ENCODE assay signal across 8 mouse cellular contexts in genomic region chr10:84756435-84757095, GRCm38 (mm10). TPM values are rescaled to one million over a fixed set of nuclear protein-coding genes. Genes with fewer than 3 reads are reported as not detected.
A peak's percentile ranks its signal among the peaks of the same experiment; 100 is the strongest.
DNase-seq lines count a peak whose midpoint lies in the region; ATAC-seq and TF ChIP-seq lines count a peak whose summit lies in the region.

No protein-coding gene starts in this region.

- peaks cover 99% of the 10 kb centered on the region for H3K27me3 ChIP-seq in lung, embryonic 14.5 days (ENCODE audit: insufficient read depth, low read length)
- H3K27me3 ChIP-seq in embryonic facial prominence, embryonic 13.5 days, result peaks cover 99% of the 10 kb centered on the region
- H3K27me3 ChIP-seq in intestine, embryonic 15.5 days (replicated peaks), result peaks cover 88% of the 10 kb centered on the region
- H3K27me3 ChIP-seq in neural tube, embryonic 13.5 days, result peaks cover 77% of the 10 kb centered on the region
- H3K27me3 ChIP-seq in thymus, adult 2 months (ENCODE audit: control insufficient read depth, insufficient read depth, low read length), result peaks cover 32% of the 10 kb centered on the region

- H3K9ac ChIP-seq in lung, embryonic 14.5 days, result no peak overlapping the region
- 0 out of 2 replicates have a peak overlapping the region, but pooled peaks have one; percentile 22 for H3K9ac ChIP-seq in embryonic facial prominence, embryonic 13.5 days
- H3K9ac ChIP-seq in intestine, embryonic 15.5 days, result no peak overlapping the region
- peak overlapping the region; percentile 73 for H3K9ac ChIP-seq in neural tube, embryonic 13.5 days

- no peak for TF ChIP-seq POLR2A in thymus, adult 2 months (IDR thresholded peaks at IDR 0.05; ENCODE audit: control insufficient read depth, extremely low read depth, insufficient read depth, low read length, poor library complexity)

- peak; percentile 69 for DNase-seq in lung, embryonic 14.5 days
- DNase-seq in lung, postnatal 4 days, result no peak
- DNase-seq in testis, postnatal 10 days (ENCODE audit: low spot score), result no peak
- DNase-seq in thymus, adult 2 months, result no peak
- no peak for DNase-seq in cerebellum, adult 9-10 months

- no peaks in the 10 kb centered on the region for H3K36me3 ChIP-seq in lung, embryonic 14.5 days (ENCODE audit: insufficient read depth)
- no peaks in the 10 kb centered on the region for H3K36me3 ChIP-seq in embryonic facial prominence, embryonic 13.5 days
- H3K36me3 ChIP-seq in intestine, embryonic 15.5 days, result no peaks in the 10 kb centered on the region
- no peaks in the 10 kb centered on the region for H3K36me3 ChIP-seq in neural tube, embryonic 13.5 days
- H3K36me3 ChIP-seq in thymus, adult 2 months (ENCODE audit: control insufficient read depth, insufficient read depth, low read length), result no peaks in the 10 kb centered on the region

- H3K4me1 ChIP-seq in lung, embryonic 14.5 days (ENCODE audit: insufficient read depth), result no peaks in the 10 kb centered on the region
- H3K4me1 ChIP-seq in embryonic facial prominence, embryonic 13.5 days, result peaks cover 48% of the 10 kb centered on the region
- peaks cover 48% of the 10 kb centered on the region for H3K4me1 ChIP-seq in intestine, embryonic 15.5 days (replicated peaks)
- peaks cover 62% of the 10 kb centered on the region for H3K4me1 ChIP-seq in neural tube, embryonic 13.5 days (replicated peaks)
- 0 out of 2 replicates have a peak, but pooled peaks cover 5% of the 10 kb centered on the region for H3K4me1 ChIP-seq in thymus, adult 2 months (replicated peaks; ENCODE audit: control insufficient read depth, insufficient read depth, low read length)

- no peak for TF ChIP-seq CTCF in lung, embryonic 14.5 days (IDR thresholded peaks at IDR 0.05; ENCODE audit: low read depth)
- TF ChIP-seq CTCF in thymus, adult 2 months (IDR thresholded peaks at IDR 0.05; ENCODE audit: borderline replicate concordance, control insufficient read depth, extremely low read depth, insufficient read depth, low read length, poor library complexity), result no peak

- H3K4me2 ChIP-seq in lung, embryonic 14.5 days, result peak overlapping the region; percentile 47
- H3K4me2 ChIP-seq in embryonic facial prominence, embryonic 13.5 days, result peak overlapping the region; percentile 72
- H3K4me2 ChIP-seq in intestine, embryonic 15.5 days (replicated peaks), result peak overlapping the region; percentile 56
- H3K4me2 ChIP-seq in neural tube, embryonic 13.5 days, result peak overlapping the region; percentile 77

- no peak for ATAC-seq in lung, embryonic 14.5 days (ENCODE audit: insufficient read depth)
- ATAC-seq in embryonic facial prominence, embryonic 13.5 days (ENCODE audit: insufficient number of reproducible peaks, insufficient read depth, low FRiP score, low TSS enrichment, low read depth), result no peak
- peak; percentile 31; the same call in 1 of the 2 replicates for ATAC-seq in intestine, embryonic 15.5 days
- no peak for ATAC-seq in neural tube, embryonic 13.5 days (ENCODE audit: low read depth)

- no peak overlapping the region for H3K27ac ChIP-seq in lung, embryonic 14.5 days (ENCODE audit: low read depth)
- no peak overlapping the region for H3K27ac ChIP-seq in embryonic facial prominence, embryonic 13.5 days
- H3K27ac ChIP-seq in intestine, embryonic 15.5 days, result no peak overlapping the region
- H3K27ac ChIP-seq in neural tube, embryonic 13.5 days (replicated peaks), result peak overlapping the region; percentile 91
- H3K27ac ChIP-seq in thymus, adult 2 months (ENCODE audit: control insufficient read depth, insufficient read depth, low read length), result no peak overlapping the region

- H3K4me3 ChIP-seq in lung, embryonic 14.5 days (ENCODE audit: low read depth, low read length), result peak overlapping the region; percentile 14
- peak overlapping the region; percentile 44 for H3K4me3 ChIP-seq in embryonic facial prominence, embryonic 13.5 days
- H3K4me3 ChIP-seq in intestine, embryonic 15.5 days (replicated peaks), result peak overlapping the region; percentile 18
- peak overlapping the region; percentile 47 for H3K4me3 ChIP-seq in neural tube, embryonic 13.5 days
- no peak overlapping the region for H3K4me3 ChIP-seq in thymus, adult 2 months (ENCODE audit: control insufficient read depth, insufficient read depth, low read length)

- WGBS in lung, embryonic 14.5 days, result under 1% methylated on average over 42 of the region's 42 CpGs
- under 1% methylated on average over 42 of the region's 42 CpGs for WGBS in embryonic facial prominence, embryonic 13.5 days
- under 1% methylated on average over 42 of the region's 42 CpGs for WGBS in intestine, embryonic 15.5 days
- under 1% methylated on average over 42 of the region's 42 CpGs for WGBS in neural tube, embryonic 13.5 days
- WGBS in thymus, adult 2 months, result 5% methylated on average over 42 of the region's 42 CpGs

- H3K9me3 ChIP-seq in lung, embryonic 14.5 days (ENCODE audit: low read depth, low read length), result no peaks in the 10 kb centered on the region
- no peaks in the 10 kb centered on the region for H3K9me3 ChIP-seq in embryonic facial prominence, embryonic 13.5 days
- H3K9me3 ChIP-seq in intestine, embryonic 15.5 days, result no peaks in the 10 kb centered on the region
- H3K9me3 ChIP-seq in neural tube, embryonic 13.5 days, result no peaks in the 10 kb centered on the region

RNA-seq across cellular contexts. Expression of gene Rfx4, which starts 0.7 kb away (rescaled TPM):
- polyA plus RNA-seq in lung, embryonic 14.5 days (2014; fragmentation: Nextera tagmentation; extraction: Ambion mirVana), result not detected in 2 replicates
- polyA plus RNA-seq in embryonic facial prominence, embryonic 13.5 days (2015; fragmentation: Nextera tagmentation; extraction: Ambion mirVana), result 0.19 and 0.44 TPM in 2 replicates
- not detected in 2 replicates for polyA plus RNA-seq in intestine, embryonic 15.5 days (2015; fragmentation: Nextera tagmentation; extraction: Ambion mirVana)
- 21.8 and 22.7 TPM in 2 replicates for polyA plus RNA-seq in neural tube, embryonic 13.5 days (2015; fragmentation: Nextera tagmentation; extraction: Ambion mirVana)
- 0.04 and 0.12 TPM in 2 replicates for polyA plus RNA-seq in thymus, adult 2 months (2012; rRNA removed)

Comparison
In these comparisons a context has a peak if more than half of its experiments do, and no peak if none do; other contexts are left out.
1. H3K9ac ChIP-seq: peak in embryonic facial prominence, embryonic 13.5 days (single experiment) and neural tube, embryonic 13.5 days (single experiment); none in lung, embryonic 14.5 days (single experiment) and intestine, embryonic 15.5 days (single experiment).
2. RNA of gene Rfx4, which starts 0.7 kb away (polyA plus RNA-seq): 21.8 to 22.7 TPM in neural tube, embryonic 13.5 days; 0.19 to 0.44 TPM in embryonic facial prominence, embryonic 13.5 days, 0.04 to 0.12 TPM in thymus, adult 2 months, not detected in lung, embryonic 14.5 days and not detected in intestine, embryonic 15.5 days; every median in the first group is over 10 times any median in the second.
3. Peak in every context shown above with its lines, with median percentiles within 50 percentile points of each other: H3K4me2 ChIP-seq.